Mouse (Mus musculus): ENCODE data around the gene Plin5.
"Not testable (repeated sequence)": the region's sequence is repeated elsewhere in the genome, so short reads cannot be mapped to it uniquely, and the experiment has no call there.

Plin5 gene

DNA sequence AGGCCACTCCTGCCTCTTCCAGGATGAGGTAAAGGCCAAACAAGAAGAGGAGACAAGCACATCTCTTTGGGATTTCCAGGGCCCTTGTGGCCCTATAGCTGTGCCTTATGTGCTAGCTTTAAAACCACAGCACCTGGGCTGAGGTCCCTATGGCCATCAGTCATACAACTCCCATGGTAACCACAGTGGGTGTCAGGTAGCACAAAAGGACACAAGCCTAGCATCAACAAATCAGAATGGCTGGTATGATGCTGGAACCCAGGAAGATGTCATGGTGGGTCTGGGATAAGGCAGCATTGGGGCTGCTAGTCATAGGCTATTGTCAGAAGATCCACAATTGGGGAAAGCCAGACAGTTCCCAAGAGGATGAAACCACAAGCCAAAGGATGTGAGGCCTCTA lies 46.3 kb downstream of the Plin5 start:
- no peak for DNase-seq (ENCODE audit: low read depth)

DNA sequence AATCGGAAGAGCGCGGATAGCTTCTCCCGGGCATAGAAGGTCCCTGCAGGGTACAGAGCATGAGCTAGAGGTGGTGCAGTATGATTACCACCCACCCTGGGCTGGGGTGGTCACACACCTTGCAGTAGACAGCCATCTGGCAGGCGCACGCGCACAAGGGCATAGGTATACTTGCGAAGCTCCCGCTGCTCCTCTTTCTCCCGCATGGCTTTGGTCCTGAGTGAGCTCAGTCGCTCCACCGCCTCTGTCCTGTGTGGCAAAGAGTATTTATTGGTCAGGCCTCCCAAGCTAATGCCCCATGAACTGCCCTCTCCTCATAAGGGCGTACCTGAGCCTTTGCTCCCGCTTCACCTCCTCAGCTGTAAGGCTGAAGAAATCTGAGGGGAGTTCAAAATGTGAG lies 48.3 kb downstream of the Plin5 start:
- DNase-seq (ENCODE audit: low read depth) = no peak

DNA sequence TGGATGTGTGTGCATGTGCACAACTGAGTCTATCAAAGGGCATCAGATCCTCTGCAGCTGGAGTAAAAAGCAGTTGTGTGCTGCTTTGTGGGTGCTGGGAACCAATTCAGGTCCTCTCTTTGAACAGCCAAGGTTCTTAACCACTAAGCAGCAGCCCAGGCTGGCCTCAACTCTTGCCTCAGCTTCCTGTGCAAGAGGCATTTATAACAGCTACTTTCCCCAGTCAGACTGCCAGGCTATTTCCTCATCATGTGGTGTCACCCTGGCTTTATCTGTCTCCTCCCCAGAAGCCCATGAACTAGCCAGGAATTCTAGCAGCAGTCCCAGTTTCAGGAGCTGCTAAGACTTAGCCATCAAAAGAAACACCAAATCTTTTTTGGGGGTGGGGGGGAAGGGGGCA lies 50.9 kb downstream of the Plin5 start:
- DNase-seq (ENCODE audit: low read depth) = peak; percentile 84

DNA sequence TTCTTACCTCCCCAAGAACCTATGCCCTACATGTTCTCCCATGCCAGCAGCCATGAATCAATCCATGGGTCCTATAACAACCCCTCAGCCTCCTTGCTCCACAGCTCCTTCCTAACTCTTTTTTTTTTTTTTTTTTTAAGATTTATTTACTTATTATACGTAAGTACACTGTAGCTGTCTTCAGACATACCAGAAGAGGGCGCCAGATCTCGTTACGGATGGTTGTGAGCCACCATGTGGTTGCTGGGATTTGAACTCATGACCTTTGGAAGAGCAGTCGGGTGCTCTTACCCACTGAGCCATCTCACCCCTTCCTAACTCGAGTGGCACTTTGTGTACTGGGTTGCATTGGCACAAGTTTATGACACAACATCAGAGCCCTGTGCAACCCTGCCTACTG lies 51.7 kb downstream of the Plin5 start:
- DNase-seq (ENCODE audit: low read depth) = not testable (repeated sequence)

DNA sequence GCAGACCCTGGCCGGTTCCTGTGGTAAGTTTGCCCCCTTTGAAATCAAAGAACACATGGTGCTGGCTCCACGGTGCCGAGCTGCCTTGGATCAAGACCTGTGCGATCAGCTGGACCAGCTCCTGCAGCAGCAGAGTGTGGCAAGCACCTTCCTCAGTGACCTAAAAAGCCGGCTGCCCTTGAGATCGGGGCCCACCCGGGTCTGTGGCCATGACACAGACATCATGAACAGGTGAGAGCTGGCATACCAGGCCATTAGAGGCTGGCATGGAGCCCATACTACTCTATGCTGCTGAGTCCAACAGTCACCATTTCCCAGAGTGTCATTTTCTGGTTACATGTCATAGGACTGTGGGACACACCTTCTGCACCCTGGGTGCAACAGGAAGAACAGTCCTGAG lies 55.3 kb downstream of the Plin5 start:
- no peak for DNase-seq (ENCODE audit: low read depth)
